13 mouse cellular contexts compared by ENCODE assay signal in genomic region chr2:29839460-29839859, GRCm38 (mm10). TPM values are rescaled to one million over a fixed set of nuclear protein-coding genes. Genes with fewer than 3 reads are reported as not detected.
DNase-seq lines count a peak whose midpoint lies in the region; ATAC-seq and TF ChIP-seq lines count a peak whose summit lies in the region.
"Had no signal": no experiment of that assay in that cellular context is flagged by ENCODE, and none has a peak within 500 bp of the region (broad histone marks: within the 10 kb centered on the region; RNA-seq: fewer than 3 reads in every experiment).

No protein-coding gene starts in this region.

- H3K4me3 ChIP-seq in forebrain, embryonic 15.5 days: no peak overlapping the region
- no peak overlapping the region for H3K4me3 ChIP-seq in forebrain, postnatal 0 days (ENCODE audit: low read depth, low read length)
- H3K4me3 ChIP-seq in neural tube, embryonic 12.5 days: no peak overlapping the region
- H3K4me3 ChIP-seq: erythroblast, embryonic 14.5 days; kidney, embryonic 15.5 days had no signal

- TF ChIP-seq CTCF in forebrain, postnatal 0 days (IDR thresholded peaks at IDR 0.05; ENCODE audit: low read depth): no peak

- peaks cover 19% of the 10 kb centered on the region for H3K36me3 ChIP-seq in forebrain, embryonic 15.5 days
- peaks cover 38% of the 10 kb centered on the region for H3K36me3 ChIP-seq in forebrain, postnatal 0 days (ENCODE audit: insufficient read depth)
- H3K36me3 ChIP-seq in neural tube, embryonic 12.5 days: peaks cover 21% of the 10 kb centered on the region

- H3K9ac ChIP-seq in forebrain, embryonic 15.5 days (replicated peaks): no peak overlapping the region
- no peak overlapping the region for H3K9ac ChIP-seq in forebrain, postnatal 0 days
- H3K9ac ChIP-seq in neural tube, embryonic 12.5 days: no peak overlapping the region
- H3K9ac ChIP-seq: kidney, embryonic 15.5 days had no signal

- ATAC-seq in forebrain, embryonic 15.5 days (replicated peaks): 0 out of 2 replicates have a peak, but pooled peaks have one; percentile 19
- ATAC-seq in forebrain, postnatal 0 days: no peak
- 0 out of 2 replicates have a peak, but pooled peaks have one; percentile 33 for ATAC-seq in megakaryocyte-erythroid progenitor cell, adult 5-6 weeks (replicated peaks; ENCODE audit: low FRiP score, low TSS enrichment, poor library complexity, severe bottlenecking)
- peak; percentile 55 for ATAC-seq in neural tube, embryonic 12.5 days (ENCODE audit: low FRiP score, low read depth)

- 51% methylated on average over 4 of the region's 4 CpGs for WGBS in forebrain, embryonic 15.5 days
- 38% methylated on average over 4 of the region's 4 CpGs for WGBS in forebrain, postnatal 0 days
- WGBS in neural tube, embryonic 12.5 days: 7% methylated on average over 4 of the region's 4 CpGs

- DNase-seq in forebrain, postnatal 0 days: no peak
- peak; percentile 83 for DNase-seq in embryo, embryonic 11 days
- DNase-seq in urinary bladder, postnatal 10 days (ENCODE audit: low spot score): no peak
- DNase-seq in right cerebral cortex, adult 18-20 months: no peak
- DNase-seq in kidney, postnatal 25 days: no peak
- DNase-seq: cerebellum, postnatal 25 days; gastrocnemius, postnatal 25 days; lung, adult 18-20 months had no signal

- H3K27ac ChIP-seq in forebrain, embryonic 15.5 days (replicated peaks): no peak overlapping the region
- no peak overlapping the region for H3K27ac ChIP-seq in forebrain, postnatal 0 days (ENCODE audit: low read depth, low read length)
- H3K27ac ChIP-seq in neural tube, embryonic 12.5 days: peak overlapping the region; percentile 86
- H3K27ac ChIP-seq: kidney, embryonic 15.5 days had no signal

- no peaks in the 10 kb centered on the region for H3K9me3 ChIP-seq in forebrain, embryonic 15.5 days
- H3K9me3 ChIP-seq in forebrain, postnatal 0 days (ENCODE audit: low read length): no peaks in the 10 kb centered on the region
- no peaks in the 10 kb centered on the region for H3K9me3 ChIP-seq in neural tube, embryonic 12.5 days
- H3K9me3 ChIP-seq: kidney, embryonic 15.5 days had no signal

- H3K27me3 ChIP-seq in forebrain, embryonic 15.5 days: peaks cover 11% of the 10 kb centered on the region
- H3K27me3 ChIP-seq in forebrain, postnatal 0 days (ENCODE audit: insufficient read depth, low read length): peaks cover 14% of the 10 kb centered on the region
- H3K27me3 ChIP-seq in neural tube, embryonic 12.5 days (replicated peaks): no peaks in the 10 kb centered on the region

- no peak overlapping the region for H3K4me2 ChIP-seq in forebrain, embryonic 15.5 days (replicated peaks)
- no peak overlapping the region for H3K4me2 ChIP-seq in forebrain, postnatal 0 days (ENCODE audit: low read depth)
- H3K4me2 ChIP-seq in neural tube, embryonic 12.5 days (replicated peaks): peak overlapping the region; percentile 29
- H3K4me2 ChIP-seq: kidney, embryonic 15.5 days had no signal

- H3K4me1 ChIP-seq in forebrain, embryonic 15.5 days: 0 out of 2 replicates have a peak, but pooled peaks cover 3% of the 10 kb centered on the region
- H3K4me1 ChIP-seq in forebrain, postnatal 0 days (ENCODE audit: insufficient read depth): no peaks in the 10 kb centered on the region
- H3K4me1 ChIP-seq in neural tube, embryonic 12.5 days: peaks cover 72% of the 10 kb centered on the region
- H3K4me1 ChIP-seq: kidney, embryonic 15.5 days had no signal

RNA-seq across cellular contexts. Expression of gene Urm1, which starts 19.6 kb away (rescaled TPM):
- polyA plus RNA-seq in forebrain, embryonic 15.5 days (2015; fragmentation: Nextera tagmentation; extraction: Ambion mirVana): 19.2 and 21.2 TPM in 2 replicates
- total RNA-seq in forebrain, postnatal 0 days (2014; rRNA removed): 58.9 and 91.9 TPM in 2 replicates
- polyA plus RNA-seq in forebrain, postnatal 0 days (2015; fragmentation: Nextera tagmentation; extraction: Ambion mirVana): 27.3 and 29.4 TPM in 2 replicates
- total RNA-seq in megakaryocyte-erythroid progenitor cell, adult 5-6 weeks (2014; fragmentation: Nextera tagmentation): 14.4 and 32.5 TPM in 2 replicates
- total RNA-seq in megakaryocyte-erythroid progenitor cell, adult 5-6 weeks (2017): 15.8 and 24.9 TPM in 2 replicates
- 17.2 and 19.2 TPM in 2 replicates for polyA plus RNA-seq in neural tube, embryonic 12.5 days (2016; fragmentation: Nextera tagmentation; extraction: Ambion mirVana)

RNA-seq across cellular contexts. Expression of gene Cercam, which starts 29.5 kb away (rescaled TPM):
- polyA plus RNA-seq in forebrain, embryonic 15.5 days (2015; fragmentation: Nextera tagmentation; extraction: Ambion mirVana): 6.8 and 7.2 TPM in 2 replicates
- total RNA-seq in forebrain, postnatal 0 days (2014; rRNA removed): 13.6 and 16.9 TPM in 2 replicates
- 10.8 and 14.1 TPM in 2 replicates for polyA plus RNA-seq in forebrain, postnatal 0 days (2015; fragmentation: Nextera tagmentation; extraction: Ambion mirVana)
- 46.4 and 54.8 TPM in 2 replicates for total RNA-seq in megakaryocyte-erythroid progenitor cell, adult 5-6 weeks (2014; fragmentation: Nextera tagmentation)
- total RNA-seq in megakaryocyte-erythroid progenitor cell, adult 5-6 weeks (2017): 13.8 and 22.0 TPM in 2 replicates
- polyA plus RNA-seq in neural tube, embryonic 12.5 days (2016; fragmentation: Nextera tagmentation; extraction: Ambion mirVana): 24.0 and 24.6 TPM in 2 replicates

RNA-seq across cellular contexts. Expression of gene Slc27a4, which starts 37.0 kb away (rescaled TPM):
- 30.1 and 31.8 TPM in 2 replicates for polyA plus RNA-seq in forebrain, embryonic 15.5 days (2015; fragmentation: Nextera tagmentation; extraction: Ambion mirVana)
- 74.9 and 82.9 TPM in 2 replicates for total RNA-seq in forebrain, postnatal 0 days (2014; rRNA removed)
- 32.3 and 40.3 TPM in 2 replicates for polyA plus RNA-seq in forebrain, postnatal 0 days (2015; fragmentation: Nextera tagmentation; extraction: Ambion mirVana)
- total RNA-seq in megakaryocyte-erythroid progenitor cell, adult 5-6 weeks (2014; fragmentation: Nextera tagmentation): 3.6 and 5.5 TPM in 2 replicates
- total RNA-seq in megakaryocyte-erythroid progenitor cell, adult 5-6 weeks (2017): 2.1 and 3.3 TPM in 2 replicates
- polyA plus RNA-seq in neural tube, embryonic 12.5 days (2016; fragmentation: Nextera tagmentation; extraction: Ambion mirVana): 32.7 and 34.7 TPM in 2 replicates

RNA-seq across cellular contexts. Expression of gene Odf2, which starts 49.6 kb away (rescaled TPM):
- 67.9 and 74.8 TPM in 2 replicates for polyA plus RNA-seq in forebrain, embryonic 15.5 days (2015; fragmentation: Nextera tagmentation; extraction: Ambion mirVana)
- total RNA-seq in forebrain, postnatal 0 days (2014; rRNA removed): 103 and 109 TPM in 2 replicates
- polyA plus RNA-seq in forebrain, postnatal 0 days (2015; fragmentation: Nextera tagmentation; extraction: Ambion mirVana): 40.3 and 60.8 TPM in 2 replicates
- total RNA-seq in megakaryocyte-erythroid progenitor cell, adult 5-6 weeks (2014; fragmentation: Nextera tagmentation): 78.3 and 82.5 TPM in 2 replicates
- 70.1 and 83.6 TPM in 2 replicates for total RNA-seq in megakaryocyte-erythroid progenitor cell, adult 5-6 weeks (2017)
- polyA plus RNA-seq in neural tube, embryonic 12.5 days (2016; fragmentation: Nextera tagmentation; extraction: Ambion mirVana): 84.0 and 98.5 TPM in 2 replicates

RNA-seq across cellular contexts. Expression of gene Trub2, which starts 51.2 kb away (rescaled TPM):
- 40.6 and 41.7 TPM in 2 replicates for polyA plus RNA-seq in forebrain, embryonic 15.5 days (2015; fragmentation: Nextera tagmentation; extraction: Ambion mirVana)
- total RNA-seq in forebrain, postnatal 0 days (2014; rRNA removed): 52.3 and 68.7 TPM in 2 replicates
- polyA plus RNA-seq in forebrain, postnatal 0 days (2015; fragmentation: Nextera tagmentation; extraction: Ambion mirVana): 22.4 and 27.3 TPM in 2 replicates
- total RNA-seq in megakaryocyte-erythroid progenitor cell, adult 5-6 weeks (2014; fragmentation: Nextera tagmentation): 36.2 and 44.9 TPM in 2 replicates
- total RNA-seq in megakaryocyte-erythroid progenitor cell, adult 5-6 weeks (2017): 28.5 and 65.2 TPM in 2 replicates
- polyA plus RNA-seq in neural tube, embryonic 12.5 days (2016; fragmentation: Nextera tagmentation; extraction: Ambion mirVana): 44.4 and 44.7 TPM in 2 replicates
